Mouse (Mus musculus) cortical plate, adult 2 months (tissue): ENCODE measurements at regions not wholly inside any gene's neighbourhood (a gene's known extent, or its start where the extent isn't known, plus 50 kb on each side); places are given as distances from the start of the nearest gene placed in this dataset.

Source experiments
- CTCF ChIP-seq: fragments of 200-500 bp; IDR thresholded peaks from 2 replicates; pipeline ENCODE4 v1.5.1; 2011; ENCODE audit warnings: mild to moderate bottlenecking, control low read depth, low read length; ENCODE audit not compliant: insufficient read depth; ENCODE audit errors: extremely low read depth
- POLR2A ChIP-seq: fragments of 200-500 bp; IDR thresholded peaks from 2 replicates; pipeline ENCODE4 v1.6.1; 2011; ENCODE audit warnings: mild to moderate bottlenecking, low read length, control low read depth; ENCODE audit not compliant: insufficient read depth; ENCODE audit errors: extremely low read depth

GRCm38 (mm10) chr10:51282451-51282850 lies 198.0 kb upstream of the Gm49339 start:
- TF ChIP-seq CTCF (no peak), POLR2A (no peak)
